Comparison of ENCODE assay signal across 11 mouse cellular contexts in genomic region chr3:151775089-151775488, GRCm38 (mm10). TPM values are rescaled to one million over a fixed set of nuclear protein-coding genes. Genes with fewer than 3 reads are reported as not detected.
DNase-seq lines count a peak whose midpoint lies in the region; ATAC-seq lines count a peak whose summit lies in the region.
"Had no signal": no experiment of that assay in that cellular context is flagged by ENCODE, and none has a peak within 500 bp of the region (broad histone marks: within the 10 kb centered on the region; RNA-seq: fewer than 3 reads in every experiment).

No protein-coding gene starts in this region.

- H3K4me1 ChIP-seq in midbrain, embryonic 14.5 days (ENCODE audit: control insufficient read depth, insufficient read depth, low read length), result no peaks in the 10 kb centered on the region
- no peaks in the 10 kb centered on the region for H3K4me1 ChIP-seq in midbrain, embryonic 13.5 days (replicated peaks)
- H3K4me1 ChIP-seq: embryonic facial prominence, embryonic 15.5 days; limb, embryonic 12.5 days had no signal

- no peaks in the 10 kb centered on the region for H3K36me3 ChIP-seq in midbrain, embryonic 14.5 days (ENCODE audit: control insufficient read depth, insufficient read depth, low read length)
- H3K36me3 ChIP-seq in midbrain, embryonic 13.5 days, result no peaks in the 10 kb centered on the region
- H3K36me3 ChIP-seq: embryonic facial prominence, embryonic 15.5 days; limb, embryonic 12.5 days had no signal

- H3K9ac ChIP-seq in midbrain, embryonic 14.5 days (replicated peaks; ENCODE audit: low read length), result no peak overlapping the region
- H3K9ac ChIP-seq in midbrain, embryonic 13.5 days (replicated peaks), result no peak overlapping the region
- H3K9ac ChIP-seq: embryonic facial prominence, embryonic 15.5 days; limb, embryonic 12.5 days had no signal

- no peak for ATAC-seq in midbrain, embryonic 14.5 days (ENCODE audit: low FRiP score, low TSS enrichment)
- ATAC-seq in midbrain, embryonic 13.5 days, result no peak
- no peak for ATAC-seq in activated CD4-positive, CD25-positive, alpha-beta regulatory T cell, adult 4 months

- H3K9me3 ChIP-seq in midbrain, embryonic 14.5 days (ENCODE audit: control insufficient read depth, low read length), result no peaks in the 10 kb centered on the region
- H3K9me3 ChIP-seq in midbrain, embryonic 13.5 days, result no peaks in the 10 kb centered on the region
- H3K9me3 ChIP-seq: embryonic facial prominence, embryonic 15.5 days; limb, embryonic 12.5 days had no signal

- H3K4me2 ChIP-seq in midbrain, embryonic 14.5 days (ENCODE audit: low read length), result no peak overlapping the region
- H3K4me2 ChIP-seq in midbrain, embryonic 13.5 days (replicated peaks), result no peak overlapping the region
- H3K4me2 ChIP-seq: embryonic facial prominence, embryonic 15.5 days; limb, embryonic 12.5 days had no signal

- no peak overlapping the region for H3K4me3 ChIP-seq in midbrain, embryonic 14.5 days (replicated peaks; ENCODE audit: low read depth, low read length)
- no peak overlapping the region for H3K4me3 ChIP-seq in midbrain, embryonic 13.5 days (replicated peaks)
- H3K4me3 ChIP-seq: embryonic facial prominence, embryonic 15.5 days; limb, embryonic 12.5 days had no signal

- H3K27ac ChIP-seq in midbrain, embryonic 14.5 days (replicated peaks; ENCODE audit: low read depth, low read length), result no peak overlapping the region
- H3K27ac ChIP-seq in midbrain, embryonic 13.5 days, result no peak overlapping the region
- H3K27ac ChIP-seq: embryonic facial prominence, embryonic 15.5 days; limb, embryonic 12.5 days had no signal

- no peaks in the 10 kb centered on the region for H3K27me3 ChIP-seq in midbrain, embryonic 14.5 days (ENCODE audit: control insufficient read depth, insufficient read depth, low read length)
- no peaks in the 10 kb centered on the region for H3K27me3 ChIP-seq in midbrain, embryonic 13.5 days
- H3K27me3 ChIP-seq: embryonic facial prominence, embryonic 15.5 days; limb, embryonic 12.5 days had no signal

- WGBS in midbrain, embryonic 14.5 days, result 79% methylated on average over 4 of the region's 4 CpGs
- 79% methylated on average over 4 of the region's 4 CpGs for WGBS in midbrain, embryonic 13.5 days

- DNase-seq in adrenal gland, postnatal 10 days, result peak; percentile 49
- no peak for DNase-seq in adrenal gland, adult 18-20 months (ENCODE audit: low spot score in 2 of 2)
- DNase-seq in midbrain, embryonic 14.5 days, result peak; percentile 47
- peak; percentile 16 to 47 for DNase-seq in kidney, adult 8-10 months
- DNase-seq in left cerebral cortex, postnatal 36 days (ENCODE audit: low spot score in 2 of 2), result peak; percentile 8 to 30
- no peak for DNase-seq in natural killer cell, adult 2 months (ENCODE audit: low spot score in 2 of 2)

- intact Hi-C loops in left cerebral cortex, postnatal 36 days (cut with DNase I), result loop anchor here (1.0 kb wide), 1 partner anchor 314 kb away; no protein-coding TSS in a partner anchor

RNA-seq across cellular contexts. Expression of gene Ifi44l, which starts 12.4 kb away (rescaled TPM):
- total RNA-seq in adrenal gland, postnatal 10 days (2021), result not detected
- not detected for total RNA-seq in adrenal gland, adult 18-20 months (2021)
- not detected in 2 replicates for polyA plus RNA-seq in midbrain, embryonic 14.5 days (2014; fragmentation: Nextera tagmentation; extraction: Ambion mirVana)
- not detected in 2 replicates for polyA plus RNA-seq in midbrain, embryonic 13.5 days (2015; fragmentation: Nextera tagmentation; extraction: Ambion mirVana)
- not detected for total RNA-seq in left cerebral cortex, postnatal 36 days (2021)
- polyA plus RNA-seq in activated CD4-positive, CD25-positive, alpha-beta regulatory T cell, adult 4 months (2017; shearing (Covaris generic)), result 1 to 10 TPM in 1 of 2 experiments, not detected in 1; 7.4 TPM
- polyA plus RNA-seq: C2C12; limb, embryonic 12.5 days had no signal

RNA-seq across cellular contexts. Expression of gene Ifi44, which starts 25.3 kb away (rescaled TPM):
- 1 to 10 TPM; 1.8 to 2.5 TPM for total RNA-seq in adrenal gland, postnatal 10 days (2021)
- total RNA-seq in adrenal gland, adult 18-20 months (2021), result 1 to 10 TPM; 4.5 to 7.0 TPM
- polyA plus RNA-seq in midbrain, embryonic 14.5 days (2014; fragmentation: Nextera tagmentation; extraction: Ambion mirVana), result 1.3 TPM in 1 of 2 replicates, not detected in the other
- polyA plus RNA-seq in midbrain, embryonic 13.5 days (2015; fragmentation: Nextera tagmentation; extraction: Ambion mirVana), result 0.11 TPM in 1 of 2 replicates, not detected in the other
- not detected for total RNA-seq in left cerebral cortex, postnatal 36 days (2021)
- 1 to 10 TPM; 5.1 to 8.9 TPM for polyA plus RNA-seq in activated CD4-positive, CD25-positive, alpha-beta regulatory T cell, adult 4 months (2017; shearing (Covaris generic))
- polyA plus RNA-seq: C2C12 had no signal

Comparison
In these comparisons a context has a peak if more than half of its experiments do, and no peak if none do; other contexts are left out.
1. DNase-seq: peak in adrenal gland, postnatal 10 days (single experiment), midbrain, embryonic 14.5 days (single experiment), kidney, adult 8-10 months (2 of 2) and left cerebral cortex, postnatal 36 days (2 of 2); none in adrenal gland, adult 18-20 months (0 of 2) and natural killer cell, adult 2 months (0 of 2).